Mouse (Mus musculus): ENCODE results near the gene Ercc2.

DNA sequence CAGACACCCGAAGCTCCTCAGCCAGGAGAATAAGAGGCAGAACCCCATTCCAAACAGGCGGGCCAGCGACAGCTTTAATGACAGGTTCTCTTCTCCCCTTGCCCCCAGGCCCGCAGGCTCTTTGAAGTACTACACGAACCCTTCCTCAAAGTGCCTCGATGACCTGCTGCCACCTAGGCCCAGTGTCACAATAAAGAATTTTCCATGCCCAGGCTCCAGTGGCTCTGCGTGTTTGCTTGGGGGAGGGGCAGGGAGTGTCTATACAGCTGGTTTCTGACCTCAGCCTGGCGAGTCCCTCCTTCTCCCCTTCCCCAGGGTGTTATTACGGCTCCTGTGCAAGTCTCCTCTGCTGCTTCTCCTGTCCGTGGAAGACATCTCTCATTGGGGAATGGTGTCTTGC lies 25.5 kb upstream of the Ercc2 start:
- TF ChIP-seq CTCF (IDR thresholded peaks at IDR 0.05; ENCODE audit: low read depth, low read length) (no peak), POLR2A (IDR thresholded peaks at IDR 0.05; ENCODE audit: borderline replicate concordance, low read depth, low read length) (no peak)

Data from bone marrow macrophage, adult 2 months (primary cell).